Mouse (Mus musculus) embryo, embryonic 11 days (tissue): ENCODE data around the gene Tmod1.

Source experiments
- DNase-seq: peaks from one replicate; pipeline ENCODE4 v3.0.0-alpha.2; 2015

The Tmod1 gene

DNA sequence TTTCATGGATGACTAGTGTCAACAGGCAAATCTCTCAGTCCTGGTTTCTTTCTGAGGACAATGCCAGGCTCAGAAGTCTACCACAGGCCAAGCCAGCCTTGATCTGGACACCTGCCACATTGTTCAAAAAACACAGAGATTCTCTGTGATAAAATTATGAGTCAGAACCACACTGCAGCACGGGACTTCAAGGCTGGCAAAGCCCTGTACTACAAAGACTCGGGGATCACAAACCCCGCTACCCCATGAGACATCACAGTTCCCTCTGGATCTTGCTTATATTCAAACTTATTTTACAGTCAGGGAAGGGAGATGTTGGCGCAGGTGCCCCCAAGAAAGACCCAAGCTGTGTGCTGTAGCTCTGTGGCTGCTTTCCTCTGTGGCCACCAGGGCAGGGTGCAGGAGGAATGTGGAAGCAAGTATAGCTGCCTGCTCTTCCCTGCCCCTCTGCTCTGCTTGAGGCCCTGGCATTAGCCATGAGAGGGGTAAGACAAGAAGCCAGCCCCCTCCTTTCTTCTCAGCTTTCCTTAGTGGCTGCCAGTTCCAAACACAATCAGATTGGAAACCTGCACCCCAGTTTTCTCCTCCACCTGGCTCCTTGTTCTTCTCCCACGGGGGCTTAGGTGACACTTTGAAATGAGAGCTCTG is 53.8 kb downstream of the Tmod1 start:
- DNase-seq, result no peak

DNA sequence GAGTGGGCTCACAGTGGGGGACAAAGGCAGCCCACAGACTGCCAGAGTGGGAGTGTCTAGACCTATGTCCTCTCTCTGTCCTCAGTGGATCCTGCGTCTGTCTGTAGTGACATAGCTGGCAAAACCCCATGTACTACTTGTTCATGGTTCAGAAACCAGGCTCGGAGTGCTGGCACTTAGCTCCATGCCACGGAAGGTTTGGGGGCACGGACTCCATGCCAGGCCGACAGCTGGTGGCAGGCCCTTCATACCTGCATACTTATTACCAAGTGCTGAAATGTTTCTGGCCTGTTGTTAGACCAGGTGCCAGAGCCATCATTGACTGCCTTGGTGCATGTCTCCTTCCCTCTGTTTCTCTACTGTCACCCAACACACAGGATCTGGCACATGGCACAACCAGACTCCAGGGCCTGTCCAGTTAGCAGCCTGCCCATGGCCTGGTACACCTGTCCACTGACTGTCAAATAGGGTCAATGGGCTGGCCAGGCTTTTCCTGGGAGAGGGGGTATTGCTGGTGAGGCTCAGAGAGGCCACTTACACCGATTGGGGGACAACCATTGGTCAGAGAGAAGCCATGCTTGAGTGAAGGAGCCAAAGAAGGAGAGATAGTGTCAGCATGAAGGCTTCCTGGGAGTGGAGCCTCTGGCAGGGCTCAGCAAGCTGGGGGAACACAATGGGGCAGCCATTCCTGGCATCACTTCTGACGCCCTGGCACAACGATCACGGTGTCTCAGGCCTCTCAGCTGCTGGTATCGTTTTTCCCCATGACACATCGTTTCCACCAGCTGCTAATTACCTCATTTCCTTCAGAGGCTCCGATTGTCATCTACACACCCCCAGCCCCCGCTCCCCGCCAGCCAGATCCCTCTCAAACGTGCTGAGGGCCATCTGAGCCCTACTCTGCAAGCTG is 56.4 kb downstream of the Tmod1 start:
- no peak for DNase-seq

DNA sequence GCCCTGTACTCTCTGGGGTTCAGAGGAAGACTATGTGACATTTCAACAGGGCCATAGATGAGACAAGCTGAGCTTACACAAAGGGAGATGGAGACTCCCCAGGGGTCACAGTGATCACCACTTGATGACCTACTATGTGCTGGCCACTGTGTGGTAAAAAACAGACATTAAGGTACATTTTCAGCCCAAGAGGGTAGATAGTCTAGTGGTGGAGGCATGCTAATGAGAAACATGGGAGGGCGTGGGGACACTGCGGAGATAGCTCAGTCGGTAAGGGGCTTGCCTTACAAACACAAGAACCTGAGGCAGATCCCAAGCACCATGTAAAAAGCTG is 57.1 kb downstream of the Tmod1 start:
- no peak for DNase-seq

GRCm38 (mm10) chr4:46096546-46096945 is 57.8 kb downstream of the Tmod1 start:
- DNase-seq, result no peak

- no peak for DNase-seq
These were observed 58.9 kb downstream of the Tmod1 start for GRCm38 (mm10) chr4:46097591-46097990.

DNA sequence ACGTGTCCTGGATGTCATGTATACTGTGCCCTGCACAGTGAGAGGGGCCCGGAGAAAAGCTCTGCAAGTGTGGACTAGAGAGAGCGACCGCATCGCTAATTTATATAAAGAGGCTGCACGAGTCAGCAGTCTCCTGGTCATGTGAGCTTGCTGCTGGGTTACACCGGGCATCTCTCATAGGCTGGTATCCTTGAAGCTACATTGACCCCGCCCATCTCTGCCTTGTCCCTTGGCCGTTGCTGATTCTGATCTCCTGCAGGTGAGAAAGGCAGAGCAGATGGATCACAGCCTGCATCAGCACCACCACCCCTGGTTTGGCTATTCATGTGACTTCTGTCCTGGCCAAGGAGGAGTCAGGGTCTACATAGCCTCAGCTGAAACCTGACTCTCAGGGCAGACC is 60.4 kb downstream of the Tmod1 start:
- no peak for DNase-seq

- DNase-seq, result no peak
These were observed 61.8 kb downstream of the Tmod1 start for GRCm38 (mm10) chr4:46100539-46100938.

DNA sequence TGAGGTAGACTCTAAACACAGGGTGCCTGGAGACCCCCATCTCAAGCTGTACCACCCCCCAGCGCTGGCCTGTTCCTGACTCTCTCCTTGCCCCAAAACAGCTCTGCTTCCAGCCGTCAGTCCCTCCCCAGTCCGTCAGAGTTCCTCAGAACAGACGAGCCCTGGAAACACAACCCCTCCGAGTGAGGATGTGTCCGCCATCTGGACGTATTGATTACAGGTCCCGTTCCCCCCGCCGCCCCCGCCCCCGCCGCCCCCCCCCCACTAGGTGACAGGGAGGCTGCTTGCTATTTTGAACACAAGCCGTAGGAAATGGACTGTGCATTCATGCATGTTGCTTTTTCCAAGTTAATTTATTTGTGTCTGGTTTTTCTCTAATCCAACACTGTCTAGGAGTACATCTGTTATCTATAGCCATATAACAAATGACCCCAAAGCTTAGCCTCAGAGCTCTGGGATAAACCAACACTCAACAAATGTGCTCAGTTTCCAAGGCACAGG is 62.5 kb downstream of the Tmod1 start:
- DNase-seq, result peak; percentile 53

- DNase-seq, result no peak
These were observed 63.5 kb downstream of the Tmod1 start for GRCm38 (mm10) chr4:46102078-46102769.

- DNase-seq, result no peak
These were observed 71.3 kb downstream of the Tmod1 start for GRCm38 (mm10) chr4:46110084-46110483.

DNA sequence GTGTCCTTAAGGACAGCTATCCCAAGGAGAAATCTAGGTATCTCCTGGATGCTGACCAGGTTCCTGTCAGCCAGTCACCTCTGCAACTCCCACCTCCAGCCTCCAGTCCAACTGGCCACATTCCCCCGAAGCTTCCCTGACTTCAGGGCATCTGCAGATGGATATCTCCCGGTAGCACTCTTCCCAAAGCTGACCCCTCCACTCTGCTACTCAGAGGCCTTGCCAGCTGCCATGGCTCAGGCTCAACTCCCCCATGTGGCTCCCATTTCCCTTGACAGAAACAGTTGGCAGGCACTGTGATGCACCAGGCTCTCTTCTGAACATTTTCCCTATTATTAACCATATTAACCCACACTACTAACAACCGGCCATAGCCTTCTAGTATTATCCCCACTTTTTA is 72.6 kb downstream of the Tmod1 start:
- DNase-seq, result no peak

- no peak for DNase-seq
These were observed 76.6 kb downstream of the Tmod1 start for GRCm38 (mm10) chr4:46115308-46115707.

DNA sequence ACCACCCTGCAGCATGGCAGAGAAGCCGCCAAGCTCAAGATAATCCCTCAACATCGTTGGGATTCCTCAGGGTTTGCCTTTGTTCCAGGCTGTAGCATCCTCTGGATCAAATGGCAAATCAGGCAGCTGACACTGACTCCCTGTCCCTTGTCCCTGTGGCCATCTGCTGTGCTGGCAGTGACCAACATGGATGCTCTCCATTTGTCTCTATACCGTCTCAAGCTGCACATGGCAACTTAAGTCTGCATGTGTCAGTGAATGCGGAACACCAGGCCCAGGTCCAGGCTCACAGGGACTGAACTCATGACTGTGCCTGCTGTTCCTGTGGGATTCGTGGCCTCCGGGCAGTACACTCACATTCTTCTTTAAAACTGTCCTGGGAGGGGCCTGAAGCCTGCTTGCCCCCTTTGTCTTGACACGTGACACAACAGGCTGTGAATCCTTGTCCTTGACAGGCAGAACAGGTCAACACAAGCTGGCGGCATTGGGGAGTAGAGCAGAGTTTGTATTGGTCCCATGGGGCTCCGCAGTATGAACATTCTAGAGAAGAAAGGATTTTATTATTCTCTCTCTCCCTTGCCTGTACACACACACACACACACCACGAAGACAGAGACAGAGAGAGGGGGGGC is 77.9 kb downstream of the Tmod1 start:
- DNase-seq, result no peak

DNA sequence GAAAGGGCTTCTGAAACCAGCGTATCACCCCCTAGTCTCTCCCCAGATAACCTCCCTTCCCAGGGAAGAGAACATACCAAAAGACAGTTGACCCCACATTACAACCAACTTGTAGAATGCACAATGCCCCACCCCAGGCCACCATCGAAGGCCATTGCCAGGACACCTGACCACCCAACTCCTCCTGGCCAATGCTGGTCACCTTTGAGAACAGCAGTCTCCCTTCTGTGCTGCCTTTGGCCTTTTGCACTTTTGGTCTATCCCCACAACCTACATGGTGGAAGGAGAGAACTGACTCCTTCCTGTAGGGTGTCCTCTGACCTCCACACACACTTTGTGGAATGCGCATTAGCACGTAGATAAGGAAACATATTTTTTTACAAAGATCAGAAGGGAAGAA is 78.8 kb downstream of the Tmod1 start:
- DNase-seq, result no peak

DNA sequence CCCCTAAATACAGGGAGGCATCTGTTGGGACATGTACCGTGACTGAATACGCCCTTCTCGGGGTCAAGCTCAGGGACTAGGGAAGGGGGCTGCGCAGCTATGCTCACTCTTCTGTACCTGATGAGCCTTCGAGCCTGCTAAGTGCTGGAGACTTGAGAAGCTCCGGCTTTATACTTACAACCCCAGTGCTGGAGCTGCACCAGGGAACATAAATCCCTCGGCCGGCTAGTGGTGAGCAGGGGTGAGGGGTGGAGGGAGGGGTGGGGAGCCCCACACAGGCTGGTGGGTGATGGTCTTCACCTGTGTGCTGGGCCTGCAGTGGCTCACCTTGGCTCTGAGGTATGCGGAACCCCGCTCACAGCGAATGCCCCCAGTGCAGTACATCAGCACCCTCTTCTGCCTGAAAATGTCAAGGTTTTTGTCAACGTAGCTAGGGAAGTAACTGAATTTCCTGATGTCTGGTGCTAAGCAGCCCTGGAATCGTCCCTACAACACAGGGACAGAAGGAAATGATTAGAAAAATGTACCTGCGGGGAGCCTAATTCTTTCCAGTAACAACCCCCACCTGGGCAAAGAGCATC is 80.9 kb downstream of the Tmod1 start:
- no peak for DNase-seq

GRCm38 (mm10) chr4:46120767-46121166 is 82.0 kb downstream of the Tmod1 start:
- no peak for DNase-seq

DNA sequence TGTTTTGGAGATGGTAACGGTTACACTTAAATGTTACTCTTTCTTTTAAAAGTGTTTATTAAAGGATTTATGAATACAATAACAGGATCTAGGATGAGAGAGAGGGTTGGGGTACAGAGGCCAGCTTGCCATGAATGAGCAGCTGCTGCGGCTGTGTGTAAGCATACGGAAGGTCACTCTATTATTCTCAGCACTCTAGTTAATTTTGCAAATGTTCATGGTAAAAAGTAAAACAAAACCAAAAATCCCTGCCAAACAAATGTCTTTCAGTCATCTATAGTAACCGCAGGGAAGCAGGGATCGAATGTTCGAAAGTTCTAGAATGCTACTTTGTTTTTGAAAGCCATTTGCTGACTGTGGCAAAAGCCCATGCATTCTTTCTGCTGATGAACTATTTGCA is 84.6 kb downstream of the Tmod1 start:
- no peak for DNase-seq

DNA sequence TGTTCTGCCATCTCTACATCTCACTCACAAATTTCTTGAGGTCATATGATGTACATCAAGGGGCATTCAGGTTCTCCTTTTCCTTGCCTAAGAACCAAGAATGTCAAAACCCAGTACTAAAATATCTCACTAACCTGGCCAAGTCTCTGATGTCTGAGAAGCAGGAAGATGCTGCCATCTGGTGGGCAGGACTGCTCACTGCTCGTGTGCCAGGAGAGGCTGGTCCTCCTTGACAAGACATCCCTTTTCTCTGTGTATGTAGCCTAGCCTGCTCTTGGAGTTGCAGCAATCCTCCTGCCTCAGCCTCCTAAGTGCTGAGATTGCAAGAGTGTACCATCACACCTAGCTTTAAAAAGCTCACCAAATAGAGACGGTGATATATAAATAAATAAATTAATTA is 87.8 kb downstream of the Tmod1 start:
- peak; percentile 76 for DNase-seq

DNA sequence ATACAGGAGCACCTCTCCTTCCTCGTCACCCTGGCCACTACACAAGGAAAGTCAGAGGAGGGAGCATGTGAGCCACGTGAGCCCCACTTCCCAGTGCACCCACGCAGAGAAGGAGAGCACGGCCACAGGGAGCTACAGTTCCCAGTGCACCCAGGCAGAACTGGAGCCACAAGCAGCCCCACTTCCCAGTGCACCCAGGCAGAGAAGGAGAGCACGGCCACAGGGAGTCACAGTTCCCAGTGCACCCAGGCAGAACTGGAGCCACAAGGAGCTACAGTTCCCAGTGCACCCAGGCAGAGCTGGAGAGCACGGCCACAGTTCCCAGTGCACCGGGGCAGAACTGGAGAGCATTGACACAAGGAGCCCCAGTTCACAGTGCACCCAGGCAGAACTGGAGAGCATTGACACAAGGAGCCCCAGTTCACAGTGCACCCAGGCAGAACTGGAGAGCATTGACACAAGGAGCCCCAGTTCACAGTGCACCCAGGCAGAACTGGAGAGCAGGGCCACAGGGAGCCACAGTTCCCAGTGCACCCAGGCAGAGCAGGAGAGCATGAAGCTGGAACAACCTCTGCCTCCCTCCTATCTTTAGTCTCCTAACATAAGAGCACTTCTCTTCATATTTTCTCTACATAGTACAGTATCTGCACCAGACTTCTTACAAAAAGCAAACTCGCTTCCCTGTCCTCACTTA is 90.7 kb downstream of the Tmod1 start:
- no peak for DNase-seq

GRCm38 (mm10) chr4:46130221-46130620 is 91.5 kb downstream of the Tmod1 start:
- peak; percentile 59 for DNase-seq

DNA sequence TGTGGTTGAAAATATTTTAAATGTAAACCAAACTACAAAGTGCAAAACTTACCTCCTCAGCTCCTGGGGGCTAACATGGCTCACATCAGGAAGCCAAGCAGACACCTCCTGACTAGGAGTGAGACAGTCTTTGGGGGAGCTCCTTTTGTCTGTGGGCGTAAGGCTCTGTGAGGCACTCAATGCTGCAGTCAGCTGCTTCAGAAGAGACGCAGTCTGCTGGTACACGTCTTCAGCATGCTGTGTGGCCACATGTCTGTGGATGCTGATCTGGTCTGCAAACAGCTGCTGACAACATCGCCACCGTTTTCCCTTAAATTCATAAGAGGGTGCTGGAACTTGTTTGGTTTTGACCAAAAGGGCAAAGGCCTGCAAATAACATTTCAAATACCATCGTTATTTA is 93.1 kb downstream of the Tmod1 start:
- no peak for DNase-seq

DNA sequence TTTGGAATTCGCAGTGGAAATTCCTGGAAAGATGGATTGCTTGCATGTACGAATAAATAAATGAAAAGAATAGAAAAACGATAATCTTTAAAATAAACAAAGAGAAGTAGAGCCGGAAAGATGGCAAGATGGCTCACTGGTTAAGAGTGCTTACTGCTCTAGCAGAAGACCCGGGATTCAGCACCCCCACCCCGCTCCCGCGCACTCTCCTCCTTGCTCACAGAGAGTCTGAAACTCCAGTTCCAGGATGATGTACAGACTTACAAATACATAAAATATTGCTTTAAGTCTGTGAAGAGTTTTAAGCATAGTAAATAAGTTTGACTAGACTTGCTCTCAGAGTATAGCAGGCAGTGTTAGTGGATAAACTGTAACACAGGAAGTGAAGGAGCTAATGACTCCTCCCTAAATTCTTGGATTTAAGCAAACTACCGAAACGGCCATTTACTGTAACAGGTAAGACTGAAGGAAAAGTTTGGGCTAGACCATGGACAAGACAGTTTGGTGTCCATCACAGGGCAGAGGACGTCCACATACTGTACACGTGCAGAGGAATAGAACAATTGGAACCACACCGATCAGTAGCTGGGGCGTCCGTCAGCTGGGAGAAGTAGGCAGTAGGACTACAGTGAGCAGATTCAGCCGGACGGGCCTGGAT is 99.0 kb downstream of the Tmod1 start:
- DNase-seq, result peak; percentile 40
